Mouse (Mus musculus) brain, embryonic 14.5 days (tissue): ENCODE results near the gene Fibcd1.

Experiments used
- CTCF ChIP-seq: fragments of 200-500 bp; IDR thresholded peaks from 2 replicates; pipeline ENCODE4 v1.5.1; 2012; ENCODE audit warnings: inconsistent platforms, mild to moderate bottlenecking, moderate library complexity, borderline replicate concordance; ENCODE audit not compliant: insufficient read depth, insufficient read length; ENCODE audit errors: extremely low read depth
- POLR2A ChIP-seq: fragments of 200-500 bp; IDR thresholded peaks from 2 replicates; pipeline ENCODE4 v1.6.1; 2012; ENCODE audit warnings: mild to moderate bottlenecking, inconsistent platforms, borderline replicate concordance; ENCODE audit not compliant: poor library complexity, insufficient read depth, insufficient read length, severe bottlenecking; ENCODE audit errors: extremely low read depth

DNA sequence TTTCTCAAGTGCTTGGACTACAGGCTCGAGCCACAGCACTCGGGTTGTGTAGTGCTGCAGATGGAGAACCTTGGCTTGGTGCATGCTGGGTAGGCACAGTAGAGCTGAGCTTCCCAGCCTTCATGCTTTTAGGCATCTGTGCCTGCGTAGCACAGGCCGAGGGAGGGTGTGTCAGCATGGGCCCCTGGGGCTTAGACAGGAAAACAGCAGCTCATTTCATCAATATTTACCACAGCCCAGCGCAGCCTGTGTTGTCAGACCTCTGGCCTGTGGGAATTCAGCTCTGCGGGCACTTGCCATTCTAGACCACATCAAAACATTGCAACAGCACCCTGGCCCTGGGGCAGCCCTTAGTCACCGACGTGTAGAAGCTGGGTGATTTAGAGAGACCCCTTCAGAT, 10.2 kb upstream of the Fibcd1 start:
- TF ChIP-seq POLR2A (no peak), CTCF (no peak)
